Mouse (Mus musculus) limb, embryonic 13.5 days (tissue): ENCODE data around the gene Gm45213. TPM values are rescaled to one million over a fixed set of nuclear protein-coding genes. Genes with fewer than 3 reads are reported as not detected.

Source experiments
- ATAC-seq: fragments of 200-750 bp; cut with Nextera tagmentation; 2 replicates; pipeline ENCODE4 v1.8.0; 2017; ENCODE audit warnings: low read depth, moderate number of reproducible peaks, moderate TSS enrichment; ENCODE audit not compliant: low FRiP score
- H3K27ac ChIP-seq: fragments of 300-500 bp; sonication (generic); 2 replicates; pipeline ENCODE4 v1.5.1; 2015; ENCODE audit warnings: inconsistent platforms, mild to moderate bottlenecking, moderate library complexity
- H3K27me3 ChIP-seq: fragments of 300-500 bp; sonication (generic); 2 replicates; pipeline ENCODE4 v1.6.1; 2015; ENCODE audit warnings: mild to moderate bottlenecking, inconsistent platforms
- H3K36me3 ChIP-seq: fragments of 300-500 bp; sonication (generic); 2 replicates; pipeline ENCODE4 v1.6.1; 2015; ENCODE audit warnings: inconsistent platforms, mild to moderate bottlenecking, moderate library complexity
- H3K4me1 ChIP-seq: fragments of 300-500 bp; sonication (generic); 2 replicates; pipeline ENCODE4 v1.6.1; 2015; ENCODE audit warnings: inconsistent platforms
- H3K4me2 ChIP-seq: fragments of 300-500 bp; sonication (generic); replicated peaks from 2 replicates; pipeline ENCODE4 v1.6.1; 2015; ENCODE audit warnings: inconsistent platforms, mild to moderate bottlenecking, moderate library complexity
- H3K4me3 ChIP-seq: fragments of 300-500 bp; sonication (generic); 2 replicates; pipeline ENCODE4 v1.5.1; 2015; ENCODE audit warnings: moderate library complexity, mild to moderate bottlenecking, inconsistent platforms
- H3K9ac ChIP-seq: fragments of 300-500 bp; sonication (generic); 2 replicates; pipeline ENCODE4 v1.6.1; 2015; ENCODE audit warnings: mild to moderate bottlenecking, inconsistent platforms
- H3K9me3 ChIP-seq: fragments of 300-500 bp; sonication (generic); 2 replicates; pipeline ENCODE4 v1.6.1; 2016; ENCODE audit warnings: inconsistent platforms
- WGBS: fragments of 180-500 bp; shearing (Covaris S2); methylation state at CpG from one replicate; pipeline ENCODE4 v1.1.7; 2015; 5-methylcytosine and 5-hydroxymethylcytosine counted together
- polyA plus RNA-seq: library from polyadenylated mRNA; unstranded; fragments of >200 nt; fragmentation: Nextera tagmentation; extraction: Ambion mirVana; gene quantifications from 2 replicates; pipeline ENCODE4 v1.2.1, GENCODE M21; 2015

The Gm45213 gene
- not detected in 2 replicates for polyA plus RNA-seq

- Histone ChIP-seq H3K4me3 (no peak within 1 kb of the TSS), H3K27me3 (peaks cover 48% of the 10 kb centered on the region), H3K4me1 (peaks cover 75% of the 10 kb centered on the region), H3K9ac (no peak within 1 kb of the TSS), H3K4me2 (no peak within 1 kb of the TSS), H3K27ac (no peak within 1 kb of the TSS), H3K36me3 (no peaks in the 10 kb centered on the region), H3K9me3 (no peaks in the 10 kb centered on the region)
- WGBS: 52% methylated on average over 10 of the region's 10 CpGs
- no peak for ATAC-seq
Measured at GRCm38 (mm10) chr7:66043552-66044459, at the start of gene Gm45213. Gene Gm45213, plus strand, starts transcription at chr7:66043602.

DNA sequence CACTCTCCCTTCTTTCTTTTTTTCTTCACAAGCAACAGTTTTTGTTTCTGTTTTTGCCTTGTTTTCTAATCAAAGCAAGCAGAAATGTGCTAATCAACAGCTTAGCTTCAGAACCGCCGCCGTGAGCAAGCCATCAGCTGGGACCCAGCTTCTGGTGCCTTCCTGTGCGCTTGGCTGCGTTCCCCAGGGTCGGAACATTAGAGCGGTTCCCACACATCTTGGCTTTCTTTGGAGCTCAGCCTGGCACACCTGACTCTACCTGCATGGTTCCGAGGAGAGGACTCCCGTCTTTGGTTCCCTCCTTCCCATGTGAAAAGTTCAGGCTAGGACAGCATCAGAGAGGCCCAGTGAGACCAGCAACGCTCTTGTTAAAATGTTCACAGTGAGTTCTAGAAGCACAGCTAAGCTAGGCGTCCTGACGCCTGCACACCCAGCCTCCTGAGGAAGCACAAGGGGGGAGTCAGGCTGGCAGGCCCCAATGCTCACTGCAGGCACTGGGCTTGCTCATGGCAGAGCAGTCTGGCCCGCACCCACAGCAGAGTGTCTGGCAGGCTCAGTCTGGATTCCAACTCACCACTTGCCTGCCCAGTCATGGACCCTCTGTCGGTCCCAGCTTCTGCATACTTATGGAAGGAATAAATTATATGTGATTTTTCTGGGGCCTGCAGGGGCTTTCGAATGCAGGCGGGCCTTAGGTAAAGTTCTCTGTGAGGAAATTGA, 42.2 kb upstream of the Gm45213 start:
- Histone ChIP-seq H3K27me3 (no peaks in the 10 kb centered on the region), H3K4me2 (no peak overlapping the region), H3K36me3 (peaks cover 12% of the 10 kb centered on the region), H3K9ac (no peak overlapping the region), H3K27ac (peak overlapping the region; percentile 15; the same call in 1 of the 2 replicates), H3K4me3 (no peak overlapping the region), H3K9me3 (peaks cover 13% of the 10 kb centered on the region; the same call in 1 of the 2 replicates), H3K4me1 (peaks cover 22% of the 10 kb centered on the region)
- WGBS: 77% methylated on average over 16 of the region's 16 CpGs
- ATAC-seq: no peak

DNA sequence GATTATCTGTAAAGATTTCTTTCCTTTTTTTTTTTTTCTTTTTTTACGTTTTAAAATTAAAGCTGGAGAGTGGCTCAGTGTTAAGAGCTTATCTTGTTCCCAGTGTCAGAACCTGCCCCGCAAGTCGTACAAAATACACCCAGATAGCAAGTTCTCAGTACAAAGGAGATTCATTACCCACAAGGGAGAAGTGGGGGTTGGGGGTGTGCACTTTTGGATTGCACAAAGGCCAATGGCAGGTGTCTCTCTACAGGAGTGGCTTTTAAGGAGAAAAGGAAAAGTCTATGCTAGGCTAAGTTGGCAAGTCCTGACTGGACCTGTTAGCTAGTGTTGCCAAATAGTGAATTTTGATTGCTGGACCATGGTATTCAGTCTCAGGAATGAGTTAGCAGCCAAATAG, 41.6 kb upstream of the Gm45213 start:
- no peak overlapping the region for H3K27ac ChIP-seq
- ATAC-seq: no peak
- no peaks in the 10 kb centered on the region for H3K27me3 ChIP-seq
- H3K36me3 ChIP-seq: peaks cover 12% of the 10 kb centered on the region
- no peak overlapping the region for H3K4me2 ChIP-seq
- H3K9ac ChIP-seq: no peak overlapping the region
- H3K4me3 ChIP-seq: no peak overlapping the region
- peaks cover 13% of the 10 kb centered on the region; the same call in 1 of the 2 replicates for H3K9me3 ChIP-seq
- WGBS: 69% methylated on average over 3 of the region's 3 CpGs
- H3K4me1 ChIP-seq: peaks cover 22% of the 10 kb centered on the region

DNA sequence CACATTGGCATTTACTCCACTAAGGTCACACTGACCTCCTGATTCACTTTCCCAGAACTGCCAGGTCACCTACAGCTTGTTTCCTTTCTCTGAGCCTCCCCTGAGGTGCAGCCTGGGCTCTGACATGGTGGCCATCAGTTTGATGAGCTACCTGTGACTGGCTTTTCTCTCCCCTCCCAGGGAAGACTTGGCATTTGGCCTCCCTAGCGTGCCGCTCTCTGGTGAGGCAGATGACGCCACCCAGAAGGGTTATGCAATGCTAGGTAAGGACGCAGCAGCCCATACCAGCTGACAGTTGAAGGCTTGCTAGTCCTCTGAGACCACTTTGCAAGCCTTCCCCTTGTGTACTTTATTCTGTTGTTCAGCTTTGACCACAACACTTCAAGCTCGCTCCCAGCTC, 40.0 kb upstream of the Gm45213 start:
- H3K9ac ChIP-seq: no peak overlapping the region
- no peak for ATAC-seq
- H3K4me1 ChIP-seq: peaks cover 22% of the 10 kb centered on the region
- H3K27me3 ChIP-seq: no peaks in the 10 kb centered on the region
- peaks cover 3% of the 10 kb centered on the region; the same call in 1 of the 2 replicates for H3K36me3 ChIP-seq
- 83% methylated on average over 5 of the region's 5 CpGs for WGBS
- no peak overlapping the region for H3K4me3 ChIP-seq
- no peak overlapping the region for H3K4me2 ChIP-seq
- 0 out of 2 replicates have a peak, but pooled peaks cover 8% of the 10 kb centered on the region for H3K9me3 ChIP-seq
- no peak overlapping the region for H3K27ac ChIP-seq

- no peaks in the 10 kb centered on the region for H3K27me3 ChIP-seq
- peaks cover 3% of the 10 kb centered on the region; the same call in 1 of the 2 replicates for H3K36me3 ChIP-seq
- H3K27ac ChIP-seq: no peak overlapping the region
- peaks cover 22% of the 10 kb centered on the region for H3K4me1 ChIP-seq
- H3K9ac ChIP-seq: no peak overlapping the region
- H3K4me3 ChIP-seq: no peak overlapping the region
- 0 out of 2 replicates have a peak, but pooled peaks cover 7% of the 10 kb centered on the region for H3K9me3 ChIP-seq
- H3K4me2 ChIP-seq: no peak overlapping the region
- no peak for ATAC-seq
- 38% methylated on average over 13 of the region's 13 CpGs for WGBS
Measured at GRCm38 (mm10) chr7:66003865-66004638, 39.4 kb upstream of the Gm45213 start.

GRCm38 (mm10) chr7:66005066-66005465, 38.3 kb upstream of the Gm45213 start:
- no peak overlapping the region for H3K9ac ChIP-seq
- H3K36me3 ChIP-seq: no peaks in the 10 kb centered on the region
- no peak overlapping the region for H3K4me3 ChIP-seq
- ATAC-seq: no peak
- no peaks in the 10 kb centered on the region for H3K27me3 ChIP-seq
- H3K27ac ChIP-seq: no peak overlapping the region
- H3K4me1 ChIP-seq: peaks cover 27% of the 10 kb centered on the region
- no peaks in the 10 kb centered on the region for H3K9me3 ChIP-seq
- H3K4me2 ChIP-seq: no peak overlapping the region
- 90% methylated on average over 10 of the region's 10 CpGs for WGBS

GRCm38 (mm10) chr7:66008161-66008891, 35.1 kb upstream of the Gm45213 start:
- WGBS: 54% methylated on average over 11 of the region's 11 CpGs
- no peaks in the 10 kb centered on the region for H3K27me3 ChIP-seq
- ATAC-seq: no peak
- H3K4me1 ChIP-seq: peaks cover 43% of the 10 kb centered on the region
- no peak overlapping the region for H3K4me3 ChIP-seq
- no peak overlapping the region for H3K27ac ChIP-seq
- no peaks in the 10 kb centered on the region for H3K36me3 ChIP-seq
- no peak overlapping the region for H3K9ac ChIP-seq
- H3K9me3 ChIP-seq: no peaks in the 10 kb centered on the region
- no peak overlapping the region for H3K4me2 ChIP-seq

- no peak overlapping the region for H3K9ac ChIP-seq
- peaks cover 40% of the 10 kb centered on the region for H3K4me1 ChIP-seq
- no peak overlapping the region for H3K27ac ChIP-seq
- no peak overlapping the region for H3K4me2 ChIP-seq
- H3K9me3 ChIP-seq: no peaks in the 10 kb centered on the region
- no peaks in the 10 kb centered on the region for H3K27me3 ChIP-seq
- 65% methylated on average over 16 of the region's 16 CpGs for WGBS
- no peaks in the 10 kb centered on the region for H3K36me3 ChIP-seq
- no peak for ATAC-seq
- H3K4me3 ChIP-seq: no peak overlapping the region
Measured at GRCm38 (mm10) chr7:66008892-66009273, 34.5 kb upstream of the Gm45213 start.

DNA sequence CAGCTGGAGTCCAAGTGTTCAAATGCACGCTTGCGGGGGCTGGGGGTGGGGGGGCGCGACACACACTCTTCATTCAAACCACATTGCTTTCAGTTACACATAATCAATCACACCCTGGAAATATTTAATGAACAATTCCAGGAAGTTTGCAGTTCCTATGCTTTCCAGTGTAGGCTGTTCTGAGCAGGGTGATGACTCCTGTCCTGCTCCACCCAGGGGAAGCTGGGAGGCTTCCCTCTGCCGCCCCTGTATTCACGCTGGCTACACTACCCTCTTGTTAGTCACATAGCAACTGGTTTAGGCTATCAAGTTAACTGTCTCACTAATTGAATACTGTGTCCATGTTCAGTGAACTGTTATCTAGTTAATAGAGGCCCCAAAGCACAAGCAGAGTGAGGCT, 32.9 kb upstream of the Gm45213 start:
- Histone ChIP-seq H3K4me2 (no peak overlapping the region), H3K27ac (no peak overlapping the region), H3K9me3 (no peaks in the 10 kb centered on the region), H3K4me1 (peaks cover 36% of the 10 kb centered on the region), H3K9ac (no peak overlapping the region), H3K4me3 (no peak overlapping the region), H3K27me3 (no peaks in the 10 kb centered on the region), H3K36me3 (no peaks in the 10 kb centered on the region)
- no peak for ATAC-seq
- WGBS: 63% methylated on average over 6 of the region's 6 CpGs

- H3K36me3 ChIP-seq: 0 out of 2 replicates have a peak, but pooled peaks cover 7% of the 10 kb centered on the region
- no peak overlapping the region for H3K4me2 ChIP-seq
- H3K9me3 ChIP-seq: no peaks in the 10 kb centered on the region
- H3K27me3 ChIP-seq: no peaks in the 10 kb centered on the region
- no peak overlapping the region for H3K4me3 ChIP-seq
- WGBS: 90% methylated on average over 2 of the region's 2 CpGs
- 0 out of 2 replicates have a peak, but pooled peaks have one; percentile 28 for ATAC-seq
- peaks cover 15% of the 10 kb centered on the region for H3K4me1 ChIP-seq
- no peak overlapping the region for H3K27ac ChIP-seq
- no peak overlapping the region for H3K9ac ChIP-seq
Measured at GRCm38 (mm10) chr7:66027747-66028146, 15.7 kb upstream of the Gm45213 start.
